Mouse (Mus musculus): Measurements from ENCODE around the gene Ttc28.

DNA sequence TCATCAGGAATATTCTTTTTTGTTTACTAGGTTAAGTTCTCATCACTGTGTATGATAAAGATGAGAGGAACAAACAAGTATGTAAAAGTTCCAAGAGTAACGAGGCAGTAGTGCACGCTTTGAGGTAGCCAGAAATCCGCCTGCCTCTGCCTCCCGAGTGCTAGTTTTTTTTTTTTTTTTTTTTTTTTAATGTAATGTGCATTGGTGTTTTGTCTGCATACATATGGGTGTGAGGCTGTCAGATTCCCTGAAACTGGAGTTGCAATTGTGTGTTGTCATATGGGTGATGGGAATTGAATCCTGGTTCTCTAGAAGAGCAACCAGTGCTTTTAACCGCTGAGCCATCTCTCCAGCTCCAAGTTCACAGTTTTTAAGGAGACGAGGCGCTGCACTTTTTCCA is 561 bp upstream of the Ttc28 start:
- TF ChIP-seq POLR2A (IDR thresholded peaks at IDR 0.05; ENCODE audit: borderline replicate concordance, insufficient read depth, low read length) (no peak), CTCF (IDR thresholded peaks at IDR 0.05; ENCODE audit: borderline replicate concordance, insufficient read depth, low read depth, low read length) (no peak)
